Mouse (Mus musculus): ENCODE data around the gene Chchd6. TPM values are rescaled to one million over a fixed set of nuclear protein-coding genes. Genes with fewer than 3 reads are reported as not detected.

Chchd6 gene
- polyA plus RNA-seq, 1 experiment, result 42.5 TPM

DNA sequence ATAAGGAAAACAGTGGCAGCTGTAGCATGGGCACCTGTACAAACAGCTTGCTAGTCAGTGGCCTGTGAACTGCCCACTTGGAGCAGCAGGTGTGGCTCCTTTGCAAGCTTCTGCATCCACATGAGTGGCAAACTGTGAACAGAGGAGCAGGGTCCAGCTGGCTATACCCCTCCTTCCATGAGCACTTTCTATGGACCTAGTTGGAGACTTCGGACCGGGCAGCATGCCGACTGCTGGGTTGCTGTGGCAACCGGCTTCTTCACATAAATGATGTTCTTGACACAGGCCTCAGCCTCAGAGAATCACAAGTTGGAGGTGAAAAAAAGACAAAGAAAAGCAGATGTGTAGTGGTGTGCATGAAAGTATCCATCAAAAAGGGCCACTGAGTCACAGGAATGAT is 154.8 kb downstream of the Chchd6 start:
- Histone ChIP-seq H3K4me3 (replicated peaks) (no peak overlapping the region), H3K36me3 (replicated peaks; ENCODE audit: low read length) (no peaks in the 10 kb centered on the region), H3K4me1 (peaks cover 5% of the 10 kb centered on the region), H3K27me3 (replicated peaks) (peaks cover 73% of the 10 kb centered on the region), H3K9me3 (no peaks in the 10 kb centered on the region)
- TF ChIP-seq GATA1 (IDR thresholded peaks at IDR 0.05; ENCODE audit: borderline replicate concordance, low read length), result no peak
- TF ChIP-seq FLI1 (IDR thresholded peaks at IDR 0.05; ENCODE audit: low read length), result no peak

DNA sequence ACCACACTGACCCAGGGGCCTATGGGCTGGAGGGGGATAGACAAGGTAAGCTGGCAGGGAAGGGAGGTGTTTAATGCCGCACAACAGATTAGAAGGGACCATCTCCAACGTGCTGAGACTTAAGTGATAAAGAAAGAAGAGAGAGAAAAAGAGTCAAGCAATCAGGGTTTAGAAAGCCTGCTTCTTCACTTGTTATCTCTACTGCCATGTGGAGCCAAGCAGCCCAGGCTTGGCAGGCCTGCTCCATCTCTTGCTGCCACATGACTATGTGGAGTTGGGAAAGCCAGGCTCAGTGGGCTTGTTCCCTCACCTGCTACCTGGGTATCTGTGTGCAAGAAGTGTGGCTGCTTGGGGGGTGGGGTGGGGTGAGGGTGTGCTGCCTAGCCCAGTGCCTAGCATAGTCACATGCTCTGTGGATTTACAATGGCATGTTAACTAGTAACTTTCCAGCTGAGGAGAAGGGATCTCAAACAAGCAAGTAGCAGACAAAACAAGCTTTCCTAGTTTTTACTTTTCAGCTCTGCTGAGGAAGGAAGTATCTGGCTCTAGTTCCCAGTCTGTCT is 163.5 kb downstream of the Chchd6 start:
- Histone ChIP-seq H3K4me3 (replicated peaks) (no peak overlapping the region), H3K36me3 (replicated peaks; ENCODE audit: low read length) (no peaks in the 10 kb centered on the region), H3K9me3 (no peaks in the 10 kb centered on the region), H3K27me3 (replicated peaks) (peaks cover 78% of the 10 kb centered on the region), H3K4me1 (peaks cover 4% of the 10 kb centered on the region)
- TF ChIP-seq GATA1 (IDR thresholded peaks at IDR 0.05; ENCODE audit: borderline replicate concordance, low read length) (no peak), FLI1 (IDR thresholded peaks at IDR 0.05; ENCODE audit: low read length) (no peak)

- H3K27me3 ChIP-seq (replicated peaks), result peaks cover 80% of the 10 kb centered on the region
- no peaks in the 10 kb centered on the region for H3K36me3 ChIP-seq (replicated peaks; ENCODE audit: low read length)
- no peak for TF ChIP-seq FLI1 (IDR thresholded peaks at IDR 0.05; ENCODE audit: low read length)
- no peak for TF ChIP-seq GATA1 (IDR thresholded peaks at IDR 0.05; ENCODE audit: borderline replicate concordance, low read length)
- H3K4me3 ChIP-seq (replicated peaks), result no peak overlapping the region
- no peaks in the 10 kb centered on the region for H3K9me3 ChIP-seq
- H3K4me1 ChIP-seq, result peaks cover 6% of the 10 kb centered on the region
Measured at GRCm38 (mm10) chr6:89430749-89431148, 164.7 kb downstream of the Chchd6 start.

- Histone ChIP-seq H3K4me1 (peaks cover 9% of the 10 kb centered on the region), H3K27me3 (replicated peaks) (peaks cover 84% of the 10 kb centered on the region), H3K4me3 (replicated peaks) (no peak overlapping the region), H3K36me3 (replicated peaks; ENCODE audit: low read length) (no peaks in the 10 kb centered on the region), H3K9me3 (no peaks in the 10 kb centered on the region)
- TF ChIP-seq GATA1 (IDR thresholded peaks at IDR 0.05; ENCODE audit: borderline replicate concordance, low read length), result no peak
- TF ChIP-seq FLI1 (IDR thresholded peaks at IDR 0.05; ENCODE audit: low read length), result no peak
Measured at GRCm38 (mm10) chr6:89428661-89429375, 166.6 kb downstream of the Chchd6 start.

DNA sequence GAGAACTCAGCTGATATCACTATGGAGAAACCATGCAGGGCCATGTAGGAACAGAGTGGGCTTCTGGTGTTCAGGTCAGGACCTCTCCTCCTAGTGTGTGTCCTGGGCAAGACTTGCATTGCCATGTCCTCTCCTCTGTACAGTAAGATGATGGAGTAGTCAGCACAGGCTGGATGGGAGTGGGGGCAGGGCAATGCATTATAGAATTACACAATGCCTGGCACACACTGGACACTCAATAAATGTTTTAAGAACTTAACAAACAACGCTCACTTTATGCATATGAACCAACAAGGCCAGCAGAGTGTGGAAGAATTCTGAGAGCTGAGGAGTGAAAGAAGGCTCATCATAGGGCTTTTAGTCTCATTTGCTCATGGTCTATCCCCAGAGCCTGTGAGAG is 171.0 kb downstream of the Chchd6 start:
- H3K4me1 ChIP-seq, result peaks cover 26% of the 10 kb centered on the region
- peaks cover 86% of the 10 kb centered on the region for H3K27me3 ChIP-seq (replicated peaks)
- H3K4me3 ChIP-seq (replicated peaks), result no peak overlapping the region
- no peaks in the 10 kb centered on the region for H3K36me3 ChIP-seq (replicated peaks; ENCODE audit: low read length)
- TF ChIP-seq GATA1 (IDR thresholded peaks at IDR 0.05; ENCODE audit: borderline replicate concordance, low read length) (no peak), FLI1 (IDR thresholded peaks at IDR 0.05; ENCODE audit: low read length) (no peak)
- H3K9me3 ChIP-seq, result no peaks in the 10 kb centered on the region

- Histone ChIP-seq H3K4me3 (replicated peaks) (no peak overlapping the region), H3K9me3 (no peaks in the 10 kb centered on the region), H3K4me1 (peaks cover 26% of the 10 kb centered on the region), H3K27me3 (replicated peaks) (peaks cover 92% of the 10 kb centered on the region), H3K36me3 (replicated peaks; ENCODE audit: low read length) (peaks cover 8% of the 10 kb centered on the region)
- TF ChIP-seq GATA1 (IDR thresholded peaks at IDR 0.05; ENCODE audit: borderline replicate concordance, low read length) (no peak), FLI1 (IDR thresholded peaks at IDR 0.05; ENCODE audit: low read length) (no peak)
Measured at GRCm38 (mm10) chr6:89422621-89423020, 172.8 kb downstream of the Chchd6 start.

DNA sequence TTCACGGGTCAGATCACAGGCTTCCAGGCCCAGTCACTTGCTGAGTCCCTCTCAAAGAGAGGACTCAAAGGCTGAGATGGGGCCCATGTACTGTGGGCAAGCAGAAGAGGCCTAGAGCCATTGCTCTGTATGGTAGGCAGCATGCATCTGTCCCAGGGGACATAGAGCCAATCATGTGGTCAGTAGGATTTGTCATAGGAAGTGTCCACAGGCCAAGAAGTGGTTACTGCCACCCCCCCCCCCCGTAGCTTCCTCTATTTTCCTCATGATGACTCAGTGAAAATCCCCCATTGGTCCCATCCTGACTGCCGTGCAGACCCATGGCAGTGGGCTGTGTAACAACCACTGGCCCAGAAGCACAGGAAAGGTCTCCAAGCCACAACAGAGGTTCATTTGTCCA is 173.5 kb downstream of the Chchd6 start:
- Histone ChIP-seq H3K36me3 (replicated peaks; ENCODE audit: low read length) (peaks cover 8% of the 10 kb centered on the region), H3K9me3 (no peaks in the 10 kb centered on the region), H3K4me3 (replicated peaks) (no peak overlapping the region), H3K27me3 (replicated peaks) (peaks cover 92% of the 10 kb centered on the region), H3K4me1 (peaks cover 26% of the 10 kb centered on the region)
- TF ChIP-seq FLI1 (IDR thresholded peaks at IDR 0.05; ENCODE audit: low read length) (no peak), GATA1 (IDR thresholded peaks at IDR 0.05; ENCODE audit: borderline replicate concordance, low read length) (no peak)

- H3K4me3 ChIP-seq (replicated peaks), result no peak overlapping the region
- peaks cover 8% of the 10 kb centered on the region for H3K36me3 ChIP-seq (replicated peaks; ENCODE audit: low read length)
- TF ChIP-seq GATA1 (IDR thresholded peaks at IDR 0.05; ENCODE audit: borderline replicate concordance, low read length) (no peak), FLI1 (IDR thresholded peaks at IDR 0.05; ENCODE audit: low read length) (no peak)
- peaks cover 93% of the 10 kb centered on the region for H3K27me3 ChIP-seq (replicated peaks)
- no peaks in the 10 kb centered on the region for H3K9me3 ChIP-seq
- H3K4me1 ChIP-seq, result peaks cover 31% of the 10 kb centered on the region
Measured at GRCm38 (mm10) chr6:89421503-89421902, 173.9 kb downstream of the Chchd6 start.

- Histone ChIP-seq H3K4me1 (peaks cover 36% of the 10 kb centered on the region), H3K27me3 (replicated peaks) (peaks cover 86% of the 10 kb centered on the region), H3K36me3 (replicated peaks; ENCODE audit: low read length) (peaks cover 8% of the 10 kb centered on the region), H3K4me3 (replicated peaks) (no peak overlapping the region), H3K9me3 (no peaks in the 10 kb centered on the region)
- TF ChIP-seq GATA1 (IDR thresholded peaks at IDR 0.05; ENCODE audit: borderline replicate concordance, low read length), result no peak
- no peak for TF ChIP-seq FLI1 (IDR thresholded peaks at IDR 0.05; ENCODE audit: low read length)
Measured at GRCm38 (mm10) chr6:89420756-89421155, 174.7 kb downstream of the Chchd6 start.

DNA sequence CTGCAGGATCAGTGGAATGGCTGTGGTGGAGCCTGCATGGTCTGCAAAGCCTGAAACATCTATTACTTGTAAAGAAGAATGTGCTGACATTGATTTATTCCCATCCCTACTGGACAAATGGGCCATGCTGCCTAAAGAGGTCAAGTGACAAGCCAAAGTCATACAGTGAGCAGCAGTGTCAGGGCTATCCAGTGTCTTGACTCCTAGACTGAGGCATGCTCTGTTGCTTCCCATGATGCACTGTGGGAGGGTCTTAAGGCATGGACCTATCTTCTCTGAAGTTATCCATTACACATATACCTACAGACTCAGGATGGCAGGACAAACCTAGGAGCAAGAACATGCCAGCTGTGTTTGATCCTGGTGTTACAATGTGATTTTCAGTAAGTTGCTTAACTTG is 175.3 kb downstream of the Chchd6 start:
- peaks cover 8% of the 10 kb centered on the region for H3K36me3 ChIP-seq (replicated peaks; ENCODE audit: low read length)
- no peak overlapping the region for H3K4me3 ChIP-seq (replicated peaks)
- peaks cover 84% of the 10 kb centered on the region for H3K27me3 ChIP-seq (replicated peaks)
- no peaks in the 10 kb centered on the region for H3K9me3 ChIP-seq
- H3K4me1 ChIP-seq, result peaks cover 40% of the 10 kb centered on the region
- no peak for TF ChIP-seq FLI1 (IDR thresholded peaks at IDR 0.05; ENCODE audit: low read length)
- TF ChIP-seq GATA1 (IDR thresholded peaks at IDR 0.05; ENCODE audit: borderline replicate concordance, low read length), result no peak

All from megakaryocyte, embryonic 14.5 days (primary cell).